Comparison of ENCODE assay signal across 23 mouse cellular contexts in the genomic region with DNA sequence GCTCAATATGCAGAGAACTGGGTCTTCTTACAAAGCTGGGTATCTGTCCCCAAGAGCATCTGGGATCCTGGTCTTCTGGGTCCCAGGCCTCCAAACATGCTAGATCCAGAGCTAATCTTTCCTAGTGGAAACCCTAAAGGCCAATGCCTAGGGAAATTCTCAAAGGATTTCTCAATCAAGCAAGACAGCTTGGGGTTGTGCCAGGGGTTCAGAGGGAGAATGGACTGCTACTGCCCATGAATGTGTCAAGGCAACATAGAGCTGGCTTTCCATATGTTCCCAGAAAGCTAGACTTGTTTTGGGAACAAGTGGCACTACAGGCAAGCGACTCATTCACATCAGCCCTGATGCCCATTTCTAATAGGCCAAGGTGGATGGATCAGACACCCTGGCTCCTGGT.
DNase-seq lines count a peak whose midpoint lies in the region; ATAC-seq and TF ChIP-seq lines count a peak whose summit lies in the region.
"Had no signal": no experiment of that assay in that cellular context is flagged by ENCODE, and none has a peak within 500 bp of the region (broad histone marks: within the 10 kb centered on the region; RNA-seq: fewer than 3 reads in every experiment).

No protein-coding gene starts in this region.

- WGBS in lung, postnatal 0 days: 81% methylated on average over 1 of the region's 1 CpGs

- no peak for TF ChIP-seq CTCF in lung, postnatal 0 days (IDR thresholded peaks at IDR 0.05)

- ATAC-seq in lung, postnatal 0 days: no peak
- ATAC-seq: forebrain, embryonic 14.5 days; hindbrain, embryonic 16.5 days; Patski had no signal

- H3K4me1 ChIP-seq in lung, postnatal 0 days (ENCODE audit: insufficient read depth, low read depth, low read length): no peaks in the 10 kb centered on the region
- H3K4me1 ChIP-seq: forebrain, embryonic 10.5 days; hindbrain, embryonic 13.5 days; intestine, embryonic 15.5 days had no signal

- no peaks in the 10 kb centered on the region for H3K36me3 ChIP-seq in lung, postnatal 0 days (ENCODE audit: insufficient read depth, low read length)
- H3K36me3 ChIP-seq: forebrain, embryonic 10.5 days; heart, embryonic 12.5 days; heart, embryonic 15.5 days; hindbrain, embryonic 10.5 days; hindbrain, embryonic 13.5 days; intestine, embryonic 15.5 days had no signal

- H3K9me3 ChIP-seq in lung, postnatal 0 days (ENCODE audit: low read length): no peaks in the 10 kb centered on the region
- H3K9me3 ChIP-seq: forebrain, embryonic 10.5 days; heart, embryonic 12.5 days; heart, embryonic 15.5 days; hindbrain, embryonic 10.5 days; hindbrain, embryonic 13.5 days; intestine, embryonic 15.5 days had no signal

- H3K27me3 ChIP-seq in lung, postnatal 0 days (replicated peaks; ENCODE audit: insufficient read depth, low read length): no peaks in the 10 kb centered on the region
- H3K27me3 ChIP-seq: heart, embryonic 12.5 days; heart, embryonic 15.5 days; hindbrain, embryonic 13.5 days; intestine, embryonic 15.5 days; Patski had no signal

- H3K9ac ChIP-seq in lung, postnatal 0 days (replicated peaks; ENCODE audit: low read depth): no peak overlapping the region
- H3K9ac ChIP-seq: heart, embryonic 12.5 days; heart, embryonic 15.5 days; hindbrain, embryonic 13.5 days; intestine, embryonic 15.5 days had no signal

- no peak overlapping the region for H3K27ac ChIP-seq in lung, postnatal 0 days (ENCODE audit: low read length)
- H3K27ac ChIP-seq: forebrain, embryonic 10.5 days; heart, embryonic 15.5 days; hindbrain, embryonic 10.5 days; hindbrain, embryonic 13.5 days; intestine, embryonic 15.5 days had no signal

- H3K4me2 ChIP-seq in lung, postnatal 0 days (replicated peaks; ENCODE audit: low read depth, low read length): no peak overlapping the region
- H3K4me2 ChIP-seq: heart, embryonic 12.5 days; heart, embryonic 15.5 days; hindbrain, embryonic 13.5 days; intestine, embryonic 15.5 days had no signal

- no peak overlapping the region for H3K4me3 ChIP-seq in lung, postnatal 0 days (ENCODE audit: low read depth, low read length)
- H3K4me3 ChIP-seq: forebrain, embryonic 10.5 days; heart, embryonic 12.5 days; heart, embryonic 15.5 days; hindbrain, embryonic 10.5 days; hindbrain, embryonic 13.5 days; intestine, embryonic 15.5 days had no signal

- no peak for TF ChIP-seq EP300 in lung, postnatal 0 days (IDR thresholded peaks at IDR 0.05)

- peak; percentile 48 for DNase-seq in lung, postnatal 0 days (ENCODE audit: low spot score)
- DNase-seq in lung, adult 18-20 months: no peak
- DNase-seq in 3T3-L1 (ENCODE audit: low read depth, low spot score): peak; percentile 25
- peak; percentile 64 for DNase-seq in NIH3T3 (ENCODE audit: low read depth)
- peak; percentile 23 to 31 for DNase-seq in lung, postnatal 4 days
- DNase-seq in urinary bladder, adult 2 months (ENCODE audit: low spot score): no peak
- DNase-seq: adrenal gland, postnatal 25 days; cerebellum, adult 11-12 months; cerebellum, adult 8-10 months; cerebellum, postnatal 36 days; gastrocnemius, postnatal 25 days; heart, adult 18-20 months; heart, postnatal 10 days; heart, postnatal 36 days had no signal

Comparison
In these comparisons a context has a peak if more than half of its experiments do, and no peak if none do; other contexts are left out.
1. DNase-seq: peak in lung, postnatal 0 days (single experiment), 3T3-L1 (single experiment), NIH3T3 (single experiment) and lung, postnatal 4 days (2 of 2); none in lung, adult 18-20 months (0 of 2) and urinary bladder, adult 2 months (single experiment).